Mouse (Mus musculus): ENCODE measurements at regions not wholly inside any gene's neighbourhood (a gene's known extent, or its start where the extent isn't known, plus 50 kb on each side); places are given as distances from the start of the nearest gene placed in this dataset.
A peak's percentile ranks its signal among the peaks of the same experiment; 100 is the strongest.
"Not testable (repeated sequence)": the region's sequence is repeated elsewhere in the genome, so short reads cannot be mapped to it uniquely, and the experiment has no call there.

- DNase-seq (ENCODE audit: low spot score in 2 of 2) = no peak
Measured at GRCm38 (mm10) chr7:73688451-73688850, 51.7 kb upstream of the Fam174b start.

GRCm38 (mm10) chr7:73686245-73686644 is 53.9 kb upstream of the Fam174b start:
- DNase-seq (ENCODE audit: low spot score in 2 of 2) = not testable (repeated sequence)

GRCm38 (mm10) chr7:73682756-73683155 is 57.3 kb upstream of the Fam174b start:
- no peak for DNase-seq (ENCODE audit: low spot score in 2 of 2)

- no peak for DNase-seq (ENCODE audit: low spot score in 2 of 2)
Measured at GRCm38 (mm10) chr7:73670598-73670997, 69.5 kb upstream of the Fam174b start.

- no peak for DNase-seq (ENCODE audit: low spot score in 2 of 2)
Measured at GRCm38 (mm10) chr7:73668791-73669190, 71.3 kb upstream of the Fam174b start.

- DNase-seq (ENCODE audit: low spot score in 2 of 2) = no peak
Measured at GRCm38 (mm10) chr7:73666921-73667675, 73.0 kb upstream of the Fam174b start.

- DNase-seq (ENCODE audit: low spot score in 2 of 2) = peak in 1 of 2 experiments; percentile 7
Measured at GRCm38 (mm10) chr7:73664962-73665361, 75.1 kb upstream of the Fam174b start.

- no peak for DNase-seq (ENCODE audit: low spot score in 2 of 2)
Measured at GRCm38 (mm10) chr7:73662536-73662935, 77.6 kb upstream of the Fam174b start.

GRCm38 (mm10) chr7:73661901-73662300 is 78.2 kb upstream of the Fam174b start:
- no peak for DNase-seq (ENCODE audit: low spot score in 2 of 2)

GRCm38 (mm10) chr7:73659551-73659950 is 80.6 kb upstream of the Fam174b start:
- DNase-seq (ENCODE audit: low spot score in 2 of 2) = no peak

- no peak for DNase-seq (ENCODE audit: low spot score in 2 of 2)
Measured at GRCm38 (mm10) chr7:73657283-73657682, 82.8 kb upstream of the Fam174b start.

GRCm38 (mm10) chr7:73656424-73656795 is 83.7 kb upstream of the Fam174b start:
- DNase-seq (ENCODE audit: low spot score in 2 of 2) = not testable (repeated sequence)

- peak; percentile 88 to 90 for DNase-seq (ENCODE audit: low spot score in 2 of 2)
Measured at GRCm38 (mm10) chr7:73655787-73656423, 84.2 kb upstream of the Fam174b start.

GRCm38 (mm10) chr7:73654193-73654871 is 85.8 kb upstream of the Fam174b start:
- DNase-seq (ENCODE audit: low spot score in 2 of 2) = peak; percentile 41 to 44

GRCm38 (mm10) chr7:73650909-73651308 is 89.2 kb upstream of the Fam174b start:
- no peak for DNase-seq (ENCODE audit: low spot score in 2 of 2)

GRCm38 (mm10) chr7:73648010-73648409 is 92.1 kb upstream of the Fam174b start:
- DNase-seq (ENCODE audit: low spot score in 2 of 2) = peak; percentile 88 to 89

- DNase-seq (ENCODE audit: low spot score in 2 of 2) = peak; percentile 76 to 78
Measured at GRCm38 (mm10) chr7:73647140-73647539, 93.0 kb upstream of the Fam174b start.

GRCm38 (mm10) chr7:73646711-73647110 is 93.4 kb upstream of the Fam174b start:
- peak in 1 of 2 experiments; percentile 34 for DNase-seq (ENCODE audit: low spot score in 2 of 2)

- no peak for DNase-seq (ENCODE audit: low spot score in 2 of 2)
Measured at GRCm38 (mm10) chr7:73644362-73644904, 95.7 kb upstream of the Fam174b start.

GRCm38 (mm10) chr7:73643993-73644335 is 96.1 kb upstream of the Fam174b start:
- DNase-seq (ENCODE audit: low spot score in 2 of 2) = no peak

- DNase-seq (ENCODE audit: low spot score in 2 of 2) = no peak
Measured at GRCm38 (mm10) chr7:73643306-73643992, 96.7 kb upstream of the Fam174b start.
